Mouse (Mus musculus) cerebellum, adult 18-20 months (tissue): ENCODE results near the gene Rhox2c.
"Not testable (repeated sequence)": the region's sequence is repeated elsewhere in the genome, so short reads cannot be mapped to it uniquely, and the experiment has no call there.

Experiments used
- DNase-seq, 2 experiments: peaks; one replicate each; pipeline ENCODE4 v3.0.0; 2021

The Rhox2c gene

DNA sequence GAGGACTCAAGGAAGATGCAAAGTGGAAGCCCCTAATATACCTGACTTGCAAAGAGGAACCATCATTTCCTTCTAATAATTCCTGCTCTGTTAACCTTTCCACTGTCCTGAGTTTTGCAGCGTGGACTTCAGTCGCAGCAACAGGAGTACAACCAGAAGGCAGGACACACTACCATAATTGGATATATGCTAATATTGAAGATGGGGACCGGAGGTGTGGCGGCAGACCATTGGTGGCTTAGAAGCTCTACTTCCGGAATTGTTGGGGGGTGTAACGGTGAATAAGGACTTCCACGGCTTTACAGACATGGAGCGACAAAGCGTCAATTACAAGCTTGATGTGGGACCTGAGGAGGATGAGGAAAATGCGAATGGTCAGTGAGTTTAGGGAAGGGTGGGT lies at the start of gene Rhox2c:
Gene Rhox2c (plus strand): TSS at position 301 of the 400 bp plus-strand sequence.
- DNase-seq = not testable (repeated sequence)

DNA sequence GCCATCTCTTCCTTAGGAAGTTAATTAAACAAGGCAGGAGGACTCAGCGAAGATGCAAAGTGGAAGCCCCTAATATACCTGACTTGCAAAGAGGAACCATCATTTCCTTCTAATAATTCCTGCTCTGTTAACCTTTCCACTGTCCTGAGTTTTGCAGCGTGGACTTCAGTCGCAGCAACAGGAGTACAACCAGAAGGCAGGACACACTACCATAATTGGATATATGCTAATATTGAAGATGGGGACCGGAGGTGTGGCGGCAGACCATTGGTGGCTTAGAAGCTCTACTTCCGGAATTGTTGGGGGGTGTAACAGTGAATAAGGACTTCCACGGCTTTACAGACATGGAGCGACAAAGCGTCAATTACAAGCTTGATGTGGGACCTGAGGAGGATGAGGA lies 41.7 kb upstream of the Rhox2c start, which contains the start of gene Rhox2b:
Gene Rhox2b (plus strand): TSS at position 301 of the 400 bp plus-strand sequence.
- DNase-seq = not testable (repeated sequence)

DNA sequence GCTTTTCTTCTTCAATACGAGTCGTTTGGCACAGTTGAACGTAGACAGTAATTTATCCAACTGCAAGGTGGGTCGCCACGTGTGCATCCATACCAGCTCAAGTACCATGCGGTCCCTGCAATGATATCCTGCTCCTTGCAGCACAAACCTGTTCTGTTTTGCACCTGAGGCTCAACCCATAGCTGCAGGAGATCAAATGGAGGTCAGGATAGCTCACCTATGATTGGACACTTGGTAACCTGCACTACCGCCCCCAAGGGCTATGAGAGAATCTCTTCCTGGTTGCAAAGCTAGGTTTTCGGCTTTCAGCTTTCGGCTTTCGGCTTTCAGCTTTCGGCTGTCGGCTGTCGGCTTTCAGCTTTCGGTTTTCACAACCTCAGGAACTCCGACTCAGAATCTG lies 21.3 kb upstream of the Rhox2c start, which contains the start of gene Rhox4b:
Gene Rhox4b (plus strand): TSS at position 301 of the 400 bp plus-strand sequence.
- DNase-seq = not testable (repeated sequence)

DNA sequence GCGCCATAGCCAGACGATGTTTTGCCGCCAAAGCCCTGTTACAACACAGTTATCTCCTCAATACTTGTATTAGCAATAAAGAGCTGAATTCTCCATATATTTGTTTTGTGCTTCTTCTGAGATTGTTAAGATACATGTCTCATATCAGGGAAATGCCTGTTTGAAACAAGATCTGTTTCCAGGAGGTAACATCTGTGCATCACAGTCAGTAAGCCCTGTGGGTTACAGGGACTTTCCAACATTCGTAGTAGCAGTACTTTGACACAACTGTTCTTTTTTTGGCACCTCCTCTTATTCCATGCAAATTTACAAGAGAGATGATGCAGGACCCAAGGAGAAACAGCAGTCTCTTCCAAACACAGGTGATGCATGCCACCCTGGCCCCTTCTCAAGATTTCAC lies 4.8 kb downstream of the Rhox2c start, which contains the start of gene Rhox3c:
Gene Rhox3c (plus strand): TSS at position 301 of the 400 bp plus-strand sequence.
- DNase-seq = not testable (repeated sequence)

DNA sequence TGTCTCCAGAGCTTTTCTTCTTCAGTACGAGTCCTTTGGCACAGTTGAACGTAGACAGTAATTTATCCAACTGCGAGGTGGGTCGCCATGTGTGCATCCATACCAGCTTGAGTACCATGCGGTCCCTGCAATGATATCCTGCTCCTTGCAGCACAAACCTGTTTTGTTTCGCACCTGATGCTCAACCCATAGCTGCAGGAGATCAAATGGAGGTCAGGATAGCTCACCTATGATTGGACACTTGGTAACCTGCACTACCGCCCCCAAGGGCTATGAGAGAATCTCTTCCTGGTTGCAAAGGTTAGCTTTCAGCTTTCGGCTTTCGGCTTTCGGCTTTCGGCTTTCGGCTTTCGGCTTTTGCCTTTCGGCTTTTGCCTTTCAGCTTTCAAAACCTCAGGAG lies 26.6 kb downstream of the Rhox2c start, which contains the start of gene Rhox4c:
Gene Rhox4c (plus strand): TSS at position 301 of the 400 bp plus-strand sequence.
- not testable (repeated sequence) for DNase-seq

DNA sequence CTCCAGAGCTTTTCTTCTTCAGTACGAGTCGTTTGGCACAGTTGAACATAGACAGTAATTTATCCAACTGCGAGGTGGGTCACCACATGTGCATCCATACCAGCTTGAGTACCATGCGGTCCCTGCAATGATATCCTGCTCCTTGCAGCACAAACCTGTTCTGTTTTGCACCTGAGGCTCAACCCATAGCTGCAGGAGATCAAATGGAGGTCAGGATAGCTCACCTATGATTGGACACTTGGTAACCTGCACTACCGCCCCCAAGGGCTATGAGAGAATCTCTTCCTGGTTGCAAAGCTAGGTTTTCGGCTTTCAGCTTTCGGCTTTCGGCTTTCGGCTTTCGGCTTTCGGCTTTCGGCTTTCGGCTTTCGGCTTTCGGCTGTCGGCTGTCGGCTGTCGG lies 60.6 kb downstream of the Rhox2c start, which contains the start of gene Rhox4d:
Gene Rhox4d (plus strand): TSS at position 301 of the 400 bp plus-strand sequence.
- DNase-seq = not testable (repeated sequence)
